Mouse (Mus musculus) ES-Bruce4 (cell line): ENCODE results near the gene Actr8.

Experiments used
- CTCF ChIP-seq: IDR thresholded peaks from one replicate; pipeline ENCODE4 v1.8.1; 2011; ENCODE audit warnings: low read depth, low read length
- EP300 ChIP-seq: IDR thresholded peaks from 2 replicates; pipeline ENCODE4 v1.6.1; 2011; ENCODE audit warnings: low read depth, low read length; ENCODE audit not compliant: insufficient read depth

DNA sequence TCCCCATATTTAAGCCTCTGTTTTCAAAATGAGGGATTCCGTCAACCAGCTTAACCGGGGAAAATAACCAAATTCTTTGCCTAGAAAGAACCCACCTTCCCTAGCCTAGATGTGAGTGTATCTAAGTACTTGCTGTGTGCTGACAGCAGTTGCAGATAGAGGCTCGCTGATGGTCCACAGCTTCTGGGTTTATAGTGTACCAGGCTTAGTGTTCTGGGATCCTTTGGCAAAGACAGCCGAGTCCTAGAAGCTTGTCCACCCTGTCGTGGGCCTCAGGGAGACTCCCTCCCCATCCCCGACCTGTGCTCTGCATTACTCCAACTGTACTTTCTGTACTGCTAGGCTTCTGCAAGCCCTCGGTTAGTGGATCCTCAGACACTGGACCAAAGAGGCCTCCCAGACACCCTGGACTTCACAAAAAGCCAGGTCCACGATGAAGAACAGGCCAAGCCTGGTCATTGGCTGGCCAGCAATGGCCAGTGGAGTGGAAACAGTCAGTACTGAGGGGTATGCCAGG lies 67.6 kb downstream of the Actr8 start:
- TF ChIP-seq CTCF (no peak), EP300 (no peak)
